Mouse (Mus musculus) liver, embryonic 14.5 days (tissue): ENCODE measurements at regions not wholly inside any gene's neighbourhood (a gene's known extent, or its start where the extent isn't known, plus 50 kb on each side); places are given as distances from the start of the nearest gene placed in this dataset.

Experiments
- CTCF ChIP-seq: IDR thresholded peaks from 2 replicates; pipeline ENCODE4 v1.5.1; 2016; ENCODE audit warnings: antibody characterized with exemption, low read depth, control low read depth
- EP300 ChIP-seq: IDR thresholded peaks from 2 replicates; pipeline ENCODE4 v1.6.1; 2016; ENCODE audit warnings: antibody characterized with exemption, low read depth

GRCm38 (mm10) chr7:73682756-73683155, 57.3 kb upstream of the Fam174b start:
- TF ChIP-seq EP300 (no peak), CTCF (no peak)
